Mouse (Mus musculus) Patski (cell line): ENCODE data around the gene Mfsd1. TPM values are rescaled to one million over a fixed set of nuclear protein-coding genes. Genes with fewer than 3 reads are reported as not detected.
A peak's percentile ranks its signal among the peaks of the same experiment; 100 is the strongest.

Experiments
- ATAC-seq: fragments of 100-300 bp; one replicate; pipeline ENCODE4 v1.8.0; 2021
- CTCF ChIA-PET: fragments of 350-600 bp; sonication (Branson Sonifier 250); formaldehyde crosslinking; loops from one replicate; lab custom pipeline; 2022; ENCODE audit warnings: inconsistent platforms; lab: Charles Lee
- POLR2A ChIA-PET: fragments of 350-600 bp; sonication (Branson Sonifier 250); formaldehyde crosslinking; loops from one replicate; lab custom pipeline; 2022; ENCODE audit warnings: antibody characterized with exemption, inconsistent platforms; lab: Charles Lee
- DNase-seq: peaks from one replicate; pipeline ENCODE4 v3.0.0-alpha.2; 2011; ENCODE audit warnings: low read depth, low spot score
- H3K27me3 ChIP-seq: fragments of 371-371 bp; one replicate; pipeline ENCODE4 v1.5.1; 2021
- CTCF ChIP-seq: fragments of 100-300 bp; IDR thresholded peaks from one replicate; pipeline ENCODE4 v1.5.1; 2021
- in situ Hi-C: fragments of 300-500 bp; cut with MboI; formaldehyde crosslinking; loops from 3 replicates; pipeline ENCODE4 v1.11.1; 2018; ENCODE audit warnings: low pct_unique_long_range_greater_than_20kb, mixed read lengths
- polyA plus RNA-seq: library from polyadenylated mRNA; unstranded; gene quantifications from one replicate; pipeline ENCODE4 v1.2.3, GENCODE M21; 2021

Gene Mfsd1
- polyA plus RNA-seq, 1 experiment from 2014 or later = 189 TPM

GRCm38 (mm10) chr3:67587430-67587829 lies 4.9 kb downstream of the Mfsd1 start:
- in situ Hi-C loops = loop anchor here (25.0 kb wide), 1 partner anchor 1350 kb away; no protein-coding TSS in a partner anchor
- no peak for DNase-seq
- ChIA-PET POLR2A (no interaction called here), CTCF (no interaction called here)
- H3K27me3 ChIP-seq = no peaks in the 10 kb centered on the region
- ATAC-seq = no peak
- TF ChIP-seq CTCF = no peak

- DNase-seq (no peak), ATAC-seq (no peak)
- in situ Hi-C loops = no loop called here
- POLR2A ChIA-PET = no interaction called here
- no peak for TF ChIP-seq CTCF
- CTCF ChIA-PET = no interaction called here
- H3K27me3 ChIP-seq = no peaks in the 10 kb centered on the region
These were observed 19.1 kb downstream of the Mfsd1 start for GRCm38 (mm10) chr3:67601616-67602138.

GRCm38 (mm10) chr3:67618222-67618621 lies 35.7 kb downstream of the Mfsd1 start:
- DNase-seq (no peak), ATAC-seq (no peak)
- H3K27me3 ChIP-seq = peaks cover 54% of the 10 kb centered on the region
- no peak for TF ChIP-seq CTCF
- in situ Hi-C loops = no loop called here
- ChIA-PET CTCF (no interaction called here), POLR2A (no interaction called here)

- no peak for DNase-seq
- TF ChIP-seq CTCF = peak; percentile 57
- POLR2A ChIA-PET = no interaction called here
- no peak for ATAC-seq
- CTCF ChIA-PET = interaction anchor here (1.1 to 1.6 kb wide), 2 partner anchors 11 to 421 kb away, joined by 5 to 8 read pairs; no protein-coding TSS in a partner anchor
- peaks cover 37% of the 10 kb centered on the region for H3K27me3 ChIP-seq
- in situ Hi-C loops = loop anchor here (5.0 to 10.0 kb wide), 2 partner anchors 418 to 920 kb away; no protein-coding TSS in a partner anchor
These were observed 42.1 kb downstream of the Mfsd1 start for GRCm38 (mm10) chr3:67624629-67625028.

GRCm38 (mm10) chr3:67643135-67643534 lies 60.6 kb downstream of the Mfsd1 start:
- in situ Hi-C loops = no loop called here

GRCm38 (mm10) chr3:67645640-67646466 lies 63.3 kb downstream of the Mfsd1 start:
- no peak for TF ChIP-seq CTCF
- CTCF ChIA-PET = no interaction called here
- ATAC-seq (no peak), DNase-seq (no peak)
- POLR2A ChIA-PET = no interaction called here
- peaks cover 52% of the 10 kb centered on the region for H3K27me3 ChIP-seq
- in situ Hi-C loops = no loop called here

More at GRCm38 (mm10) chr3:67643135-67643534, 60.6 kb downstream of the Mfsd1 start:
- no peak for DNase-seq
- ChIA-PET CTCF (interaction anchor here (0.8 to 1.3 kb wide), 2 partner anchors 8 to 15 kb away, joined by 3 to 4 read pairs; no protein-coding TSS in a partner anchor), POLR2A (no interaction called here)
- ATAC-seq = no peak
- TF ChIP-seq CTCF = no peak
- peaks cover 45% of the 10 kb centered on the region for H3K27me3 ChIP-seq

Other genes with a start within 250 kb of the Mfsd1 start
- 6.7 TPM for gene Mlf1, start 208.6 kb upstream of the Mfsd1 start, polyA plus RNA-seq
- not detected for gene Gm17402, start 207.6 kb upstream of the Mfsd1 start, polyA plus RNA-seq
- gene Gfm1, start 152.6 kb upstream of the Mfsd1 start, polyA plus RNA-seq = 150 TPM
- gene Lxn, start 118.8 kb upstream of the Mfsd1 start, polyA plus RNA-seq = 74.6 TPM
- gene Rarres1, start 67.2 kb upstream of the Mfsd1 start, polyA plus RNA-seq = not detected